Mouse (Mus musculus) lung, postnatal 4 days (tissue): ENCODE results near the gene Stx1a.
"Not testable (repeated sequence)": the region's sequence is repeated elsewhere in the genome, so short reads cannot be mapped to it uniquely, and the experiment has no call there.

Experiments used
- DNase-seq, 2 experiments: peaks; one replicate each; pipeline ENCODE4 v3.0.0; 2021

Gene Stx1a

DNA sequence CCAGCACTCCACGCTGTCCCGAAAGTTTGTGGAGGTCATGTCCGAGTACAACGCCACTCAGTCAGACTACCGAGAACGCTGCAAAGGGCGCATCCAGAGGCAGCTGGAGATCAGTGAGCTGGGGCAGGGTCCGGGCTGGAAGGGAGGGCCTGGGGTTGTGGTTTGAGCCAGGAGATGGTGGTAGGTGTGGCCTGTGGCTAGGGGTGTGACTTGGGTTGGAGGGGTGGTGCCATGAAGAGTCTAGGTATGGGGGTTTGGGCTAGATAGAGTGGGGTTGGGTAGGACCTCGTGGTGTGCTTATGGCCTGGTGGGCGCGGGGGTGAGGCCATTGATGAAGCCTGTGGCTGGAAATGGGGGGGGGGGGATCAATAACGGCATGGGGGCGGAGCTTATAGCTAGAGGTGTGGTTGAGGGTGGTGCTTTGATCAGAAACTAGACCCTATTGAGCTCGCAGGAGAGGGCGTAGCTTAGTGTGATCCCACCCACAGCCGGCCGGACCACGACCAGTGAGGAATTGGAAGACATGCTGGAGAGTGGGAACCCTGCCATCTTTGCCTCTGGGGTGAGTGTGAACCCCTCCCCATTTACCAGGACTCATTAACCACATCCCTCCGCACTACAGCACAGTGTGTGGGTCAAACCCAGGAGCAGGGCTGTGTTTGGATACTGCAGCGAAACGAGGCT is 19.0 kb downstream of the Stx1a start:
- DNase-seq = no peak

DNA sequence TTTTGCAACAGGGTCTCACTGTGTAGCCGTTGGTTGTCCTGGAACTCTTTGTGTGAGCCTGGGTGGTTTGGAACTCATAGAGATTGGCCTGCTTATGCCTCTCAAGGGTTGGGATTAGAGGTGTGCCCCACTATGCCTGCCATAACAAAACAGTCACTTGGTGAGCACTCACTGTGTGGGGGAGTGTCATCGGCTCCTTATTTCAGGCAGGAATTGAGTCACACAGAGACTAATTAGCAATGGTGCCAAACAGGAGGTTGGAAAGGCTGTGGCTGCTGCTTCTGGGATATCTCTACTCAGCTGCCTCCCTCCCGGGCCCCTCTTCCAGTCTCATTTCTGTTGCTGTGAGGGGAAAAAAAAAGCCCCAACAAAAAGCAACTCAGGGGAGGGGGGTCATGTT is 21.3 kb downstream of the Stx1a start:
- DNase-seq = no peak

DNA sequence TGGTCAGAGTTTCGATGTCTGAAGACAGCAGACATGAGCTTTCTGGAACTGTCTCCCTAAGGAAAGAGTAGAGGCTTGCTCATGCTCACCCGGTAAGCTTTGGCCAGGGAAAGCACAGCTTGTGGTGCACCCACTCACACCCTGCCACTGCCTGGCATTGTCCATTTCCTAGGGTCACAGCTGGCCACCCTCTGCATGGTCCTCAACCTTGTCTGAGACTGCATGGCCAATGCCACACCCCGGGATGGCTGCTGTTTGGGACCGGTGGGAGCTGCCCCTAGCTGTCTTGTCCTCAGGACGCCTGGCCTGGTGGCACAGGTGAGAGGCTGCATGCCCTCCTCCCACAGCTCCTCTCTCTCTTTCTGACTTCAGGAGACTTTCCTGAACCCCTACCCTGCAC is 25.3 kb downstream of the Stx1a start:
- DNase-seq = no peak

- not testable (repeated sequence) for DNase-seq
Observed at GRCm38 (mm10) chr5:135049268-135049667, 26.0 kb downstream of the Stx1a start.

GRCm38 (mm10) chr5:135053356-135053755 is 30.1 kb downstream of the Stx1a start:
- DNase-seq = no peak

DNA sequence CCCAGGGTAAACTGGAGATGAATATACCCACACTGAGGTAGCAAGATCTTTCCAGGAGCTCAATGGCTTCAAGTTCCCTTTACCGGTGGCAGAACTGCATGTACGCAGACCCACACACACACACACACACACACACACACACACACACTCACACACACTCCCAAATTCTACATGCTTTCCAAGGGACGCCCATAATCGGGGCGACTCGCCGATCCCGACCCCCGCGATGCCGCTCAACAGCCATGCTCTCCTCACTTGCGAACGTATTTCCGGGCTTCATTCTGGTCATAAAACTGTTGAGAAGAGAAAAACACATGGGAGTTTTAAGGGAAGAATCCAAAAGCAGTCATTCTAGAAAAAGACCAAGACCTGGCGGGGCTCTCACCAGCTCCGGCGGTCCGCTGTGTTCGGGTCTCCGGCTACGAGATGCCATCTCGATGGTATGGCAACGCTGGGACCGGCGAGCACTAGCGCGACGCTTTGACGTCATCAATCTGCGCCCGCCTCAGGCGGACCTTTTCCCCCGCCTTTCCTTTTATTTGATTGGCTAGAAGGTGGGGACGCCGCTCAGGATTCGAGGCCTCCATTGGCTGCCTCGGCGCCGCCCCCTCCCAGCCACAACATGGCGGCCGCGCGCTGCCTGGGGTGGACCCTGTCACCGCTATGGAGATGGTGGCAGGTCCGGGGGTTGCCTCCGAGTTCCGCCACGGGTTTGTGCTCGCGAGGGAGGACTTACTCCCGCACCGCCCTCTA is 40.5 kb downstream of the Stx1a start, which contains the start of gene Dnajc30:
Gene Dnajc30 (plus strand): TSS at position 574 of the 753 bp plus-strand sequence.
- DNase-seq = peak; percentile 97 to 98

GRCm38 (mm10) chr5:135064382-135064766 is 41.1 kb downstream of the Stx1a start:
- no peak for DNase-seq

DNA sequence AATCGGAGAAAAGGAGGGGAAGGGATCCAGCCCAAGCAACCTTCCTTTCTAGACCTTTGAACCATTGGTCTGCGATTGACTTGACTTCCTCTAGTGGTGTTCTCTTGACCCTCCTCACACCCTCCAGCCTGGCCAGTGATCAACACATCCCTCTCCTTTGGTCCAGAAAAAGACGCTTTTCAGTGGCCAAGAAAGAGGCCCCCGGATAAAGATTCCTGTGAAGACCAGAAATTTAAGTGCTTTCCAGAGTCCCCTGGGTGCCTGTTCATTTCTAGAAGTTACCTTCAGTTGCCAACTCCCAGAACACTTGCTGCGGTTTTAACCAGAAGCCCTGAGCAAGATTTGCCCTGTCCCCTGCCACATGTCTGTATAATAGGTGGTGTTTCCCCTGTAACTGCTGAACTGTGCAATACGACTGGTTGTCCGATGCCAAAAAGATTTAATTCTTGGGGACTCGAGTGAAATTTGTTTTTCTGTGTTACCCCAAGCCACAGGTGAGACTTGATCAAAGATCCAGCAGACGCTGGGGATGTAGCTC is 41.7 kb downstream of the Stx1a start, which contains the start of gene Bud23:
Gene Bud23 (minus strand): TSS at position 51 of the 538 bp plus-strand sequence.
- DNase-seq = not testable (repeated sequence)

GRCm38 (mm10) chr5:135066008-135066407 is 42.7 kb downstream of the Stx1a start:
- no peak for DNase-seq

DNA sequence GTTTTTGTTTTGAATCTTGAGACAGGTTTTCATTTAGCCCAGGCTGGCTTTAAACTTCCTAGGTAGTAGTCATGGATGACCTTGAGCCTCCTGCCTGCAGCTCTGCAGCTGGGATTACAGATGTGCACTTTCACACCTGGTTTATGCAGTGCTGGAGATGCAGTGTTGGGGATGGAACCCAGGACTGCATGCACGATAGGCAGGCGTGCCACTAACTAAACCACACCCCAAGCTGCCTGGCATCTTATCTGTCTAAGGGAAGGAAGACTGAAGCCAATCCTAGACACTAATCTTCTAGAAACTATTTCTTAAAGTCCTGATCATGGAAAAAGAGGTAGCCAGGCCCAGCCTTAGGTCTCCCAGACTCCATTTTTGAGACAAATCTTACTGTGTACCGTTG is 47.2 kb downstream of the Stx1a start:
- DNase-seq = no peak

DNA sequence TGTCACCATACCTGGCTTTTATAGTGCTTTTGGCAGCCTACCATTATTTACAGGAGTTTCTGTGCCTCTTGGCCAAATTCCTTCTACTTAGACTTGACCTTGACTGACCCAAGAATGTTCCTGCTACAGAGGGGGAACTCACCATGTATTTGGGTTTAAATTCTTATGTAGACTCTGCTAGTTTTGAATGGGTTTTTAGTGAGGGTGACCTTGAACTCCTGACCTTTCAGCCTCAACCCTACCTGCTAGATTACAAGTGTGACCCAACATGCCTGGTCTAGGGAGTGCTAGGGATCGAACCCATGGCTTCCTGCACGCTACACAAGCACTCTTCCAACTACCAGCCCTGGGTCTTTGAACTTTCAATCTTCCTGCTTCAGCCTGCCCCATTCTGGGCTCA is 48.8 kb downstream of the Stx1a start:
- no peak for DNase-seq

GRCm38 (mm10) chr5:135072720-135073119 is 49.4 kb downstream of the Stx1a start:
- no peak for DNase-seq

GRCm38 (mm10) chr5:135073349-135074150 is 50.3 kb downstream of the Stx1a start:
- DNase-seq = no peak

DNA sequence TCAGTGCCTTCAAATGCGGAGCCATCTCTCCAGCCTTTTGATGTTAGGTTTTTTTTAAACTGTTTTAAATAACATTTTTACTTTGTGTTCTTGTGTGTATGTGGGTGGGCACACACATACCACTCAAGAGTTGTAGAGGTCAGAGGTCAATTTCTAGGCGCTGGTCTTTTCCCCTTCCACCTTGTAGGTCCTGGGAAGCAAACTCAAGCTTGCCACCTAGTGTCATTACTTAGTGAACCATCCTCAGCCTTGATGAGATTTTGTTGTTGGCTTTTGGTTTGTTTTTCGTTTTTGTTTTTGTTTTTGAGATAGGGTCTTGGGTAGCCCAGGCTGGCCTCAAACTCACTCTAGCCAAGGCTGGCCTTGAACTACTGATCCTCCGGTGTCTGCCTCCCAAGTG is 52.4 kb downstream of the Stx1a start:
- no peak for DNase-seq

- no peak for DNase-seq
Observed at GRCm38 (mm10) chr5:135076368-135076767, 53.1 kb downstream of the Stx1a start.

GRCm38 (mm10) chr5:135076931-135077505 is 53.7 kb downstream of the Stx1a start:
- DNase-seq = peak; percentile 39 to 51

DNA sequence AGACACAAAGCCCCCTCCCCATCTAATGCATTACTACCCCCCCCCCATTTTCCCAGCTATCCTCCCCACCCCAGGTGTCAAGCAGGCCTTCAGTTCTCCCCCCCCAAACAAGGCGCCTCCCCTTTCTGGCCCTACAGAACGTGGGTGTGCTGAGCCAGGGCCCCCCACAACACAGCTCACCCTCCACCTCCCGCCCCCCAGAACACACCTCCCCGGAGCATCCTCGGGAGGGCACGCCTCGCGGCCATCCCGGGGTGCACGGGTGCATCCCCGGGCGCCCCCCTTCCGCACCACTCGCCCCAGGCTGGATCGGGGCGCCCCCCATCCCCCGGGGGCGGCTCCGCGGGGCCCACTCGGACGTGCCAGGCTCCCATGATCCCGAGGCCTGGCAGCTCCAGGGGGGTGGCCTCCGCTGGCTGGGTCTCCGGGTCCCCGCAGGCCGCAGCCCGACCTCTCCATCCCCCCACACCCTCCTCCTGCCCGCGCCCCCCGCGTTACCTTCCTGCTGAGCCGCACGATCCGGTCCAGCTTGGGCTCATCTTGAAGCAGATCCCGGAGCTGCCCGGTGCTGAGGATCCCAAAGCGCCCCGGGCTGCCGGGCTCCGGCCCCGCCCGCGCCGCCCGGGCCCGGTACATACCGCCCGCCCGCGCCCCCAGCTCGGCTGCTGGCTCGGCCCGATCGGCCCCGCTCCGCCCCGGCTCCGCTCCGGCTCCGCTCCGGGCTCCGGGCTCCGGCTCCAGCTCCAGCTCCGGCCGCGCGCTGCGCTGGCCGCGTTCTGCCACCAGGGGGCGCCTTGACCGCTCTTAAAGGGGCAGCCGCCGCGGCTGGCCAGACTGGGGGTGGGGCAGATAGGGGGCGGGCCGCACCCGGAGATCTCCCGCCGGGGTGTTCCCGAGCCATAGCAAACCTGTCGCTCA is 54.5 kb downstream of the Stx1a start, which contains the start of gene Vps37d:
Gene Vps37d (minus strand): TSS at position 703 of the 918 bp plus-strand sequence.
- DNase-seq = peak; percentile 93 to 95

DNA sequence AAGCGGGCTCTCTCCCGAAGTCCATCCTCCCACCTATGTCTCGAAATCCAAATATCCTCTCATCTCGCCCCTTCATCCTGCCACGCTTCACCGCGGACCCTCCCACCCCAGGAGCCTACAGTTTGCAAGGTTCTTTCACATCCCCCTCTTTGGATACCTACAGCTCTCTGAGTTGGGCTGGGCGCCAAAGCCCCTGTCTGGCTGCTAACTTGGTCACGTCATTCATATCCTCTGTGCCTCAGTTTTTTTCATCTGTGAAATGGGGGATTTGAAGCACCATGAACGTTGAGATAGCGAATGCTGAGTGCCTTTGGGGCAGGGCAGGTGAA is 55.2 kb downstream of the Stx1a start:
- DNase-seq = no peak

GRCm38 (mm10) chr5:135079578-135079977 is 56.3 kb downstream of the Stx1a start:
- no peak for DNase-seq

DNA sequence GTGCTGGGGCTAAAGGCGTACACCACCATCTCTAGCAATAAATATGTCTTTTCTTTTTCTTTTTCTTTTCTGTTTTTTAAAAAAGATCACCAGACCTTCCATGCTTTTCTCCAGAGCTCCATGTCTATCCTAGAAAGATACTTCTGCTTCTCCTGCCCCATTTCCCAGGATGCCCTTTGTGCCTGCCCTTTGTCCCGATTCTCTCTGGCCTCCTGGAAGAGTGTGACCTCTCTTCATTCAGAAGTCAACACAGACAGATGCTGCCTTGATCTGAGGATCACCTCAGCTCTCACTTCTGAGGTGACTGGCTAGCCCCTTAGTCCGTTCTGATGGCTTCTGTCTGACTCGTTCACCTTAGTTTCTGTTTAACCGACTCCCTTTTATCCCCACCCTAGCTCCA is 57.3 kb downstream of the Stx1a start:
- no peak for DNase-seq

DNA sequence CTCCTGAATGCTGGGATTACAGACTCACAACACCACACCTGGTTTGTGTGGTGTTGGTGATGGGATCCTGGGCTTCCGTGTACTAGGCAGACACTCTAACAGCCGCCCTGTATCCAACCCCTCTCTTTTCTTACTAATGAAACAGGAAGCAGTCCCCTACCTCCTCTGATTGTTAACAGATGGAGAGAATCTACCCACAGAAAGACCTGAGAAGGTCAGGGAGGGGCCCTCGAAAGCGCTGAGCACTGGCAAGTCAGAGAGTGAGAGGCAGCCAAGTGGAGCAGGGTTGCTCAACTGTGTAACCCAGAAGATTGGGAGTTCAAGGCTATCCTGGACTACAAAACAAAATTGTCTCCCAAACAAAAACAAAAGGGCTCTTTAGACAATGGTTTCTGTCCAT is 63.6 kb downstream of the Stx1a start:
- DNase-seq = no peak

GRCm38 (mm10) chr5:135089653-135090052 is 66.4 kb downstream of the Stx1a start, which contains the start of gene Mlxipl:
Mlxipl (plus strand) TSS chr5:135089890.
- no peak for DNase-seq
